Mouse (Mus musculus) forebrain, embryonic 11.5 days (tissue): ENCODE measurements around the gene Khdrbs1. TPM values are rescaled to one million over a fixed set of nuclear protein-coding genes. Genes with fewer than 3 reads are reported as not detected.

Experiments used
- ATAC-seq: fragments of 200-750 bp; cut with Nextera tagmentation; replicated peaks from 2 replicates; pipeline ENCODE4 v1.8.0; 2017; ENCODE audit warnings: moderate TSS enrichment; ENCODE audit not compliant: low FRiP score
- DNase-seq: peaks from one replicate; pipeline ENCODE4 v3.0.0-alpha.2; 2017; ENCODE audit warnings: low spot score
- H3K27ac ChIP-seq: fragments of 300-500 bp; sonication (generic); 2 replicates; pipeline ENCODE4 v1.5.1; 2014; ENCODE audit warnings: low read depth, low read length
- H3K27me3 ChIP-seq: fragments of 300-500 bp; sonication (generic); 2 replicates; pipeline ENCODE4 v1.6.1; 2014; ENCODE audit warnings: mild to moderate bottlenecking, low read length, mixed read lengths; ENCODE audit not compliant: control insufficient read depth, insufficient read depth
- H3K36me3 ChIP-seq: fragments of 300-500 bp; sonication (generic); 2 replicates; pipeline ENCODE4 v1.6.1; 2014; ENCODE audit warnings: mild to moderate bottlenecking, low read length, moderate library complexity, mixed read lengths; ENCODE audit not compliant: control insufficient read depth, insufficient read depth
- H3K4me1 ChIP-seq: fragments of 300-500 bp; sonication (generic); replicated peaks from 2 replicates; pipeline ENCODE4 v1.6.1; 2014; ENCODE audit warnings: low read length, mixed read lengths; ENCODE audit not compliant: control insufficient read depth, insufficient read depth
- H3K4me2 ChIP-seq: fragments of 300-500 bp; sonication (generic); 2 replicates; pipeline ENCODE4 v1.6.1; 2014; ENCODE audit warnings: low read depth, mild to moderate bottlenecking, low read length, moderate library complexity, mixed read lengths; ENCODE audit not compliant: severe bottlenecking
- H3K4me3 ChIP-seq: fragments of 300-500 bp; sonication (generic); 2 replicates; pipeline ENCODE4 v1.5.1; 2014; ENCODE audit warnings: low read depth, low read length
- H3K9ac ChIP-seq: fragments of 300-500 bp; sonication (generic); 2 replicates; pipeline ENCODE4 v1.6.1; 2014; ENCODE audit warnings: low read length
- H3K9me3 ChIP-seq: fragments of 300-500 bp; sonication (generic); 2 replicates; pipeline ENCODE4 v1.6.1; 2016; ENCODE audit warnings: low read length, mixed read lengths; ENCODE audit not compliant: control insufficient read depth
- WGBS: fragments of 180-500 bp; shearing (Covaris S2); extraction: QIAGEN DNeasy Blood & Tissue Kit; methylation state at CpG from one replicate; pipeline ENCODE4 v1.1.7; 2014; 5-methylcytosine and 5-hydroxymethylcytosine counted together
- polyA plus RNA-seq: library from polyadenylated mRNA; unstranded; fragments of >200 nt; fragmentation: Nextera tagmentation; extraction: Ambion mirVana; gene quantifications from 2 replicates; pipeline ENCODE4 v1.2.1, GENCODE M21; 2014

The Khdrbs1 gene
- polyA plus RNA-seq = 183 and 185 TPM in 2 replicates

GRCm38 (mm10) chr4:129742232-129743009, at the start of gene Khdrbs1:
TSS of gene Khdrbs1 (minus strand) at chr4:129742303.
- Histone ChIP-seq H3K4me2 (peak within 1 kb of the TSS; percentile 59), H3K4me3 (peak within 1 kb of the TSS; percentile 100), H3K27me3 (no peaks in the 10 kb centered on the region), H3K36me3 (no peaks in the 10 kb centered on the region), H3K9me3 (no peaks in the 10 kb centered on the region), H3K27ac (peak within 1 kb of the TSS; percentile 99), H3K9ac (peak within 1 kb of the TSS; percentile 99), H3K4me1 (peaks cover 5% of the 10 kb centered on the region; the same call in 1 of the 2 replicates)
- DNase-seq = peak; percentile 99
- WGBS = under 1% methylated on average over 67 of the region's 76 CpGs
- ATAC-seq = peak; percentile 94

GRCm38 (mm10) chr4:129791399-129791798, 49.3 kb upstream of the Khdrbs1 start:
- Histone ChIP-seq H3K9me3 (no peaks in the 10 kb centered on the region), H3K4me1 (peaks cover 5% of the 10 kb centered on the region; the same call in 1 of the 2 replicates), H3K27ac (no peak overlapping the region), H3K9ac (no peak overlapping the region), H3K4me2 (no peak overlapping the region), H3K4me3 (no peak overlapping the region), H3K36me3 (no peaks in the 10 kb centered on the region), H3K27me3 (no peaks in the 10 kb centered on the region)
- no peak for DNase-seq
- 31% methylated on average over 1 of the region's 1 CpGs for WGBS
- ATAC-seq = no peak

GRCm38 (mm10) chr4:129790475-129790874, 48.4 kb upstream of the Khdrbs1 start:
- Histone ChIP-seq H3K27ac (no peak overlapping the region), H3K27me3 (no peaks in the 10 kb centered on the region), H3K9me3 (no peaks in the 10 kb centered on the region), H3K36me3 (no peaks in the 10 kb centered on the region), H3K4me3 (no peak overlapping the region), H3K4me1 (peaks cover 5% of the 10 kb centered on the region; the same call in 1 of the 2 replicates), H3K4me2 (no peak overlapping the region), H3K9ac (no peak overlapping the region)
- 88% methylated on average over 3 of the region's 3 CpGs for WGBS
- ATAC-seq (no peak), DNase-seq (no peak)

GRCm38 (mm10) chr4:129789635-129790034, 47.5 kb upstream of the Khdrbs1 start:
- Histone ChIP-seq H3K9ac (no peak overlapping the region), H3K27me3 (no peaks in the 10 kb centered on the region), H3K4me3 (no peak overlapping the region), H3K9me3 (no peaks in the 10 kb centered on the region), H3K27ac (no peak overlapping the region), H3K4me2 (no peak overlapping the region), H3K4me1 (no peaks in the 10 kb centered on the region; the same call in 1 of the 2 replicates), H3K36me3 (no peaks in the 10 kb centered on the region)
- no peak for ATAC-seq
- WGBS = 84% methylated on average over 2 of the region's 2 CpGs
- no peak for DNase-seq

GRCm38 (mm10) chr4:129788693-129789092, 46.6 kb upstream of the Khdrbs1 start:
- Histone ChIP-seq H3K9me3 (no peaks in the 10 kb centered on the region), H3K4me1 (no peaks in the 10 kb centered on the region), H3K27me3 (no peaks in the 10 kb centered on the region), H3K36me3 (no peaks in the 10 kb centered on the region), H3K4me2 (no peak overlapping the region), H3K27ac (no peak overlapping the region), H3K9ac (no peak overlapping the region), H3K4me3 (no peak overlapping the region)
- ATAC-seq = no peak
- 79% methylated on average over 8 of the region's 8 CpGs for WGBS
- no peak for DNase-seq

GRCm38 (mm10) chr4:129785178-129785577, 43.1 kb upstream of the Khdrbs1 start:
- Histone ChIP-seq H3K9me3 (no peaks in the 10 kb centered on the region), H3K4me1 (0 out of 2 replicates have a peak, but pooled peaks cover 1% of the 10 kb centered on the region), H3K4me3 (no peak overlapping the region), H3K36me3 (no peaks in the 10 kb centered on the region), H3K9ac (no peak overlapping the region), H3K27ac (no peak overlapping the region), H3K27me3 (no peaks in the 10 kb centered on the region), H3K4me2 (no peak overlapping the region)
- DNase-seq (peak; percentile 75), ATAC-seq (no peak)
- 4% methylated on average over 4 of the region's 4 CpGs for WGBS

GRCm38 (mm10) chr4:129783506-129783905, 41.4 kb upstream of the Khdrbs1 start:
- 83% methylated on average over 5 of the region's 5 CpGs for WGBS
- no peak for ATAC-seq
- Histone ChIP-seq H3K4me3 (no peak overlapping the region), H3K27ac (no peak overlapping the region), H3K9ac (no peak overlapping the region), H3K9me3 (no peaks in the 10 kb centered on the region), H3K27me3 (no peaks in the 10 kb centered on the region), H3K4me1 (0 out of 2 replicates have a peak, but pooled peaks cover 1% of the 10 kb centered on the region), H3K36me3 (no peaks in the 10 kb centered on the region), H3K4me2 (no peak overlapping the region)
- DNase-seq = no peak

- DNase-seq (no peak), ATAC-seq (no peak)
- Histone ChIP-seq H3K9ac (no peak overlapping the region), H3K4me3 (no peak overlapping the region), H3K4me1 (0 out of 2 replicates have a peak, but pooled peaks cover 1% of the 10 kb centered on the region), H3K27ac (no peak overlapping the region; the same call in 1 of the 2 replicates), H3K27me3 (no peaks in the 10 kb centered on the region), H3K36me3 (no peaks in the 10 kb centered on the region), H3K9me3 (no peaks in the 10 kb centered on the region), H3K4me2 (no peak overlapping the region)
- WGBS = 45% methylated on average over 3 of the region's 3 CpGs
These were observed 40.8 kb upstream of the Khdrbs1 start for GRCm38 (mm10) chr4:129782857-129783331.
